Mouse (Mus musculus): ENCODE results near the gene Nrbf2. TPM values are rescaled to one million over a fixed set of nuclear protein-coding genes. Genes with fewer than 3 reads are reported as not detected.

Gene Nrbf2
- polyA plus RNA-seq, 1 experiment from 2014 or later: 37.0 TPM

Other genes starting within 250 kb of the Nrbf2 start
- 62.3 and 67.0 TPM in 2 replicates for gene Jmjd1c, start 189.2 kb downstream of the Nrbf2 start, polyA plus RNA-seq (2014; fragmentation: Nextera tagmentation; extraction: Ambion mirVana)
- gene Reep3, start 188.4 kb downstream of the Nrbf2 start, polyA plus RNA-seq (2014; fragmentation: Nextera tagmentation; extraction: Ambion mirVana): 37.7 and 48.7 TPM in 2 replicates

Measured in neural tube, embryonic 14.5 days (tissue).